Mouse (Mus musculus) granulocyte monocyte progenitor cell, adult 5-6 weeks (primary cell): Measurements from ENCODE around the gene Ddah2. TPM values are rescaled to one million over a fixed set of nuclear protein-coding genes. Genes with fewer than 3 reads are reported as not detected.

Experiments
- ATAC-seq: replicated peaks from 2 replicates; pipeline ENCODE4 v1.8.0; 2016; ENCODE audit warnings: mild to moderate bottlenecking, moderate TSS enrichment, inconsistent platforms; ENCODE audit not compliant: poor library complexity, severe bottlenecking
- total RNA-seq, 2 experiments: library from RNA; stranded (forward) in 1 of 2; stranded (reverse) in 1 of 2; fragments of 200-712, 200-1000 nt in 1 of 2; fragments of >200 nt in 1 of 2; fragmentation: Nextera tagmentation in 1 of 2; gene quantifications; 2 replicates each; pipeline ENCODE4 v1.2.3; 2014 to 2017

The Ddah2 gene
- total RNA-seq, 2 experiments from 2014 or later, result 0.57 to 3.4 TPM

DNA sequence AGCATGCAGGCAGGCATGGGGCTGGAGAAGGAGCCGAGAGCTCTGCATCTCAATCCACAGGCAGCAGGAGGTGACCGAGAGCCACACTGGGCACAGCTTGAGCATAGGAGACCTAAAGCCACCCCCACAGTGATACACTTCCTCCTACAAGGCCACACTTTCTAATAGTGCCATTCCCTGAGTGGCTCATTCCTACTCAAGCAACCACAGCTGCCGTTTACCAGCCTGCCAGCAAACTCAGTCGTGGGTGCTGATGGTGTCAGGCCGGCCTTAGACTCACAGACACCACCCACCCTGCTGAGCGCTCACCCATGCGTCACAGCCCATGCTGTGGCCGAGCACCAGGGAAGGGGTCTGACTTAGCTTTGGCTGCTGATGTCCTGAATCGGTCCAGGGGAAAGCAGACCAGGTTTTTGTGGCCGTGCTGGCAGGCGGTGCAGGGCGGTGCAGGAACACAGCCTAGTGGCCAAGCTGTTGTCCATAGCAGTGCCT lies 38.4 kb downstream of the Ddah2 start:
- ATAC-seq, result no peak

DNA sequence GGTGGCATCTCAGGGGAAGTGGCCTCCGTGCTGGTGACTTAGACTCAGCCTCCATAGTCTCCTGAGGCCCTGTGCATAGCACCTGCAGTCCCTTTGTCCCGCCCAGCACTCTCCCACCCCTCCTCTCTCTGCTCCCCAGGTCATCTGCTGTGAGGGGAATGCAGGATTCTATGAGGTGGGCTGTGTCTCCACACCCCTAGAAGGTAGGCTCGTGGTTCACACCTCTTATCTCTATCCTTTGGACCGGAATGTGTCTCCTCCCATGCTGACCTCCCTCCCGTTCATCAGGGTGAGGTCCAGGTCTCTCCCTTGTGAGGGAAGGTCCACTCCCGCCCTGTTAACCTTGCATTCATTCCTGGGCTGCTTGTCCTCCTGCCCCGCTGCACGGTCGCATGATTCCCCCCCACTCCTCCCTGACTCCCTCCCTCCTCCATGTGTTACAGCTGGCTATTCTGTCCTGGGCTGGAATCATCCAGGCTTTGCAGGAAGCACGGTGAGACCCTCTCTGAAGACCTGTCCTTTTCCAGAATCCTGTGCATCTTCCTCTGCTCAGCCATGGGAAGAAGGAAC lies 41.4 kb downstream of the Ddah2 start:
- no peak for ATAC-seq

DNA sequence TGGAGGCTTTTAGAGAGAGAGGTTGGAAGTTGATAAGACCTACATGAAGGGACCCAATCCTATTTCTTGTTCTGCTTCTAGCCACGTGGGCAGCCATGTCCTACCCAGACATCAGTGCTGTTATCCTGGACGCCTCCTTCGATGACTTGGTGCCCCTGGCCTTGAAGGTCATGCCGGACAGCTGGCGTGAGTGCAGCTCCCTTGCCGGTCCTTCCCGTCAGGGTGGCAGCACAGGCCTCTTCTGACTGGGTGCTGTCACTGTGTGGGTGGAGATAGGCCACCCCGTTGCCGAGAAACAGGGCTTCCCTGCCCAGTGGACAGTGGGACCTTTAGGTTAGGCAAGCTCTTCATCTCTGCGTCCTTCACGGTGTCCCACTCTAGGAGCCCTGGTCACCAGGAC lies 42.3 kb downstream of the Ddah2 start:
- ATAC-seq, result no peak

DNA sequence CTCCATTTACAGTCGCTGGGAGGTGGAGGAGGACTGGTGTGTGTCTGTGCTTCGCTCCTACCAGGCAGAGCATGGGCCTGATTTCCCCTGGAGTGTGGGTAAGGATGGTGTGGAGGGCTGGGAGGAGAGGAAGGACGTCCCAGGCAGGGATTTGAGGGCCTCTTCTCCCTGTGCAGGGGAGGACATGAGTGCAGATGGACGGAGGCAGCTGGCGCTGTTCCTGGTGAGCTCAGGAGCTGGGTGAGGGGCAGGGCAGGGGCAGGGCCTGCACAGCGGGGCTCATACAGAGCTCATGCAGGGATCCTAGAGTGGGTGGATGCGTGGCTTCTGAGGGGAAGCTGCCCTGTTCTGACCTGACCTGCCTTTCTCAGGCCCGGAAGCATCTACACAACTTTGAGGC lies 43.5 kb downstream of the Ddah2 start:
- ATAC-seq, result no peak

DNA sequence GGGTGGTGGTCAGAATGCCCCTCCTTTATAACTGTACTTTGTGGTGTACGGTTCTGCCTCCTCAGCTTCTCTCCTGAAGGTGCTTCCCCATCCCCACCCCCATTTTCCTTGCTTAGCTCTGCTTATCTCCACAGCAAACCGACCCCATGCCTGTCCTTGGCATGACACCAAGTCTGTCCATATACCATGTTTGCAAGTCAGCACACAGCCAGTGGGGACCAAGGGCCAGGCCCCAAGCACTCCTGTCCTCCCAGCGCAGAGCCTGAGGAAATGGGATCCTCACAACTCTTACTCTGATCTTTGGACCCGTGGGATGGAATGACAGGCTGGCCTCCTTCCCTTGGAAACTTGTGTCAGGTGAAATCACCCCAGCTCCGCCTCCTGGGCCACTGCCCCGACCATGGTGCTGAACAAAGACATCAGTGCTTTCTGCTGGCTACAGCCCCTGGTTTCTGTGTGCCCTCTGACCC lies 44.4 kb downstream of the Ddah2 start:
- ATAC-seq, result no peak

DNA sequence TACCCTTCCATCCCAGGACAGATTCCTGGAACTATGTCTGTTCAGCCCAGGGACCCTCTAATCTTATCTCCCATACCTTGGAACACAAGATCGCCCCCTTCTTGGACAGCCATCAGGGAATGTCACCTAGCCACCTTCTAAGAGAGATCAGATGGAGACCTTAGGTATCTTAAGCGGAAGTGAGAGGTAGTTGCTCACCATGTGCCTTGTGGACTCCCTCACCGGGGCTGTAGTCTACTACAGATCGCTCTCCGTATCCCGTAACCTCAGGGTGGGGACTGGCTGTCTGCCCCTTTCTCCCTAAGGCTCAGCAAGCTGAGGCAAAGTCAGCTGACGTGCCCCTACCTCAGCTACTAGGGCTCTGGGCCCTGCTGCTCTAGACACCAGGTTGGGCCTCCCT lies 45.2 kb downstream of the Ddah2 start:
- no peak for ATAC-seq

DNA sequence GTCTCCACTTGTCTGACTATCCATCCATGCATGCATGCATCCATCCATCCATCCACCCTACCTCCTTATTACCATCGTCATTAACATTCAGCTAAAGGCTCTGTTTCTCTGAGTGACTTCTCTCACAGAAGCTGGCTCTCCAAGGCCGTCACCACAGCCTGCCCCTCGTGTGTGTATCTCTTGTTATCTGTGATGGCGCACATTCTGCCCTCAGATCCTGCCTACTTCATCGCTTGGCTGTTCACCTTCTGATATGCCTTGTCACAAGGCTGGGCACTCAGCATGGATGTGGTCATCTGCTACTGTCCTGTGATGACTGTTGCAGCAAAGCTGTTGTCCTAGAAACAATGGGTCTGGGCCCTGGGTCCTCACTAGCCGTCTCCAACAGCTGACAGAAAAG lies 45.9 kb downstream of the Ddah2 start:
- ATAC-seq, result no peak

DNA sequence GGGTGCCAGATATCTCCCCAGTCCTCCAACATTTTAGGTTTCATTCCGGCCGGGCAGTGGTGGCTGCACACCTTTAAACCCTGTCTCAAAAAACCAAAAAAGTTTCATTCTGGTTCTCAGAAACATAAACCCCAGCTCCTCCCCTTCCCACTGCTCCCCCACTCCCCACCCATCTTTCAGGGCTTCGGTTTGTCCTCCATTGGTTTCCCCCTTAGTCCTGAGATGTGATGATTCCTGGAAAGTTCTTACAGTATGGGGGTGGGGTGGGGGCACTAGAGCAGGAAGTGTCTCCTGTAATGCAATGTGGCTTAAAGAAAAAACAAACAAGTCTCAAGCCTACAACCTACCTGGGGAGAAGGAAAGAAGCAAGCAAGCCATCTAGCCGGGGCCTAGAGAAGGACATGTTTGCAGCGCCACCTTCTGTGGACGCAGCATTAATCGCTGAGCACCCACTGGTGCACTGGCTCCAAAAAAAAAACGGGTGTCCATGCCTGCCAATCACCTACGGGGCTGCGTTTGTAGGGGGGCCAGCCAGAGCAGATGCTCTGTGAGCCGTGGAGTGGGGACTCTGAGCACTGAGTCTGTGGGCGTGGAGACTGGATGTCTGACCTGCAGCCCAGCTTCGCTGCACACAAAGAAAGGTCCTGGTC lies 47.0 kb downstream of the Ddah2 start:
- no peak for ATAC-seq

DNA sequence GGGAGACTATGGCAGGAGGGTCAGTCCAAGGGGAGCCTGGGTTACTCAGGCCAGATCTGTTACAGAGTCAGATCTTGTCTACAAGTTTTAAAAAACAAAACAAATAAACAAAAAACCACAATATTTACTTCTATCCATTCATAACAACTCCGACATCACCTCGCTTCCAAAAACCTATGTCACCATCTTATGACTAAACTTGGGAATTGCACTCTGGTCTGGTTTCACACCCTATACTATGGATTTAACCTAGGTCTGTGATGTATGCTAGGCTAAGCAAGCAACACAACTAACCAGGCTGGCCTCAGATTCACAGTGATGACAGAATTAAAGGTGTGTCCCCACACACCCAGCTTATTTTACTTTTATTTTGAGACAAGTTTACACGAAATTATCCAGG lies 47.7 kb downstream of the Ddah2 start:
- no peak for ATAC-seq

DNA sequence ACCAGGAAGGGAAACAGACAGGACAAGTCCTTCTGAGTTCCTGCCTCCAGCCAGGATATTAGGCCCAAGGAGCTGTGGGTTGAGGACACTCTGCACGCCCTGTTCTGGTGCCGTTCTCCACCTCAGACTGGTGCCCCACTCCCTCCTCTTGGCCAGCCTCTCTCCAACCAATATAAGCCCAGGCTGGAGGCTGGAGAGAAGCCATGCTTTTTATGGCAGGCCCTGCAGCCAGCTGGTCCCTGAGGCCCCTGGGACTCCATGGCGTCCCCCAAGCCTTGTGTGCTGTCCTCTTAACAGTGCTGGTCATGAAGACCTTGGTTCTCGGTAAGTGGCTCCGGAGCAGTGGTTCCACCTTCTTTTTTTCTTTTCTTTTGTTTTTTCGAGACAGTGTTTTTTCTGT lies 49.3 kb downstream of the Ddah2 start, which contains the start of gene Ly6g5c:
Gene Ly6g5c (plus strand): TSS at position 183 of the 400 bp plus-strand sequence.
- ATAC-seq, result no peak

Other genes starting within 250 kb of the Ddah2 start
Only the 30 nearest of the 45 such genes appear.
- 0.41 TPM in 1 of 2 replicates, not detected in the other for gene Slc44a4, start 144.6 kb upstream of the Ddah2 start, total RNA-seq (2014; fragmentation: Nextera tagmentation)
- gene Slc44a4, start 144.6 kb upstream of the Ddah2 start, total RNA-seq (2017), result 0.78 and 1.8 TPM in 2 replicates
- gene Neu1, start 127.8 kb upstream of the Ddah2 start, total RNA-seq (2014; fragmentation: Nextera tagmentation), result 30.3 and 35.3 TPM in 2 replicates
- 27.0 and 32.4 TPM in 2 replicates for gene Neu1, start 127.8 kb upstream of the Ddah2 start, total RNA-seq (2017)
- gene Hspa1b, start 99.8 kb upstream of the Ddah2 start, total RNA-seq (2014; fragmentation: Nextera tagmentation), result 11.4 and 13.9 TPM in 2 replicates
- 67.7 and 68.3 TPM in 2 replicates for gene Hspa1b, start 99.8 kb upstream of the Ddah2 start, total RNA-seq (2017)
- gene Gm20481, start 89.1 kb upstream of the Ddah2 start, total RNA-seq (2014; fragmentation: Nextera tagmentation), result not detected in 2 replicates
- gene Gm20481, start 89.1 kb upstream of the Ddah2 start, total RNA-seq (2017), result 0.34 and 1.4 TPM in 2 replicates
- gene Hspa1a, start 86.9 kb upstream of the Ddah2 start, total RNA-seq (2014; fragmentation: Nextera tagmentation), result 5.5 and 6.2 TPM in 2 replicates
- 45.2 and 49.0 TPM in 2 replicates for gene Hspa1a, start 86.9 kb upstream of the Ddah2 start, total RNA-seq (2017)
- gene Hspa1l, start 86.3 kb upstream of the Ddah2 start, total RNA-seq (2014; fragmentation: Nextera tagmentation), result not detected in 2 replicates
- gene Hspa1l, start 86.3 kb upstream of the Ddah2 start, total RNA-seq (2017), result 0.09 TPM in 1 of 2 replicates, not detected in the other
- gene Lsm2, start 77.2 kb upstream of the Ddah2 start, total RNA-seq (2014; fragmentation: Nextera tagmentation), result 129 and 305 TPM in 2 replicates
- 42.0 and 71.6 TPM in 2 replicates for gene Lsm2, start 77.2 kb upstream of the Ddah2 start, total RNA-seq (2017)
- gene Vars, start 58.0 kb upstream of the Ddah2 start, total RNA-seq (2014; fragmentation: Nextera tagmentation), result 75.6 and 150 TPM in 2 replicates
- 174 and 181 TPM in 2 replicates for gene Vars, start 58.0 kb upstream of the Ddah2 start, total RNA-seq (2017)
- gene Vwa7, start 42.5 kb upstream of the Ddah2 start, total RNA-seq (2014; fragmentation: Nextera tagmentation), result 0.11 and 0.19 TPM in 2 replicates
- gene Vwa7, start 42.5 kb upstream of the Ddah2 start, total RNA-seq (2017), result not detected in 2 replicates
- 2.5 TPM in 1 of 2 replicates, not detected in the other for gene Sapcd1, start 31.0 kb upstream of the Ddah2 start, total RNA-seq (2014; fragmentation: Nextera tagmentation)
- 0.90 TPM in 1 of 2 replicates, not detected in the other for gene Sapcd1, start 31.0 kb upstream of the Ddah2 start, total RNA-seq (2017)
- 0.19 and 6.8 TPM in 2 replicates for gene Msh5, start 12.3 kb upstream of the Ddah2 start, total RNA-seq (2014; fragmentation: Nextera tagmentation)
- gene Msh5, start 12.3 kb upstream of the Ddah2 start, total RNA-seq (2017), result 0.62 and 3.6 TPM in 2 replicates
- gene Clic1, start 9.1 kb upstream of the Ddah2 start, total RNA-seq (2014; fragmentation: Nextera tagmentation), result 231 and 245 TPM in 2 replicates
- gene Clic1, start 9.1 kb upstream of the Ddah2 start, total RNA-seq (2017), result 268 and 347 TPM in 2 replicates
- gene Ly6g6c, start 6.4 kb downstream of the Ddah2 start, total RNA-seq (2014; fragmentation: Nextera tagmentation), result not detected in 2 replicates
- gene Ly6g6c, start 6.4 kb downstream of the Ddah2 start, total RNA-seq (2017), result not detected in 2 replicates
- not detected in 2 replicates for gene Mpig6b, start 7.1 kb downstream of the Ddah2 start, total RNA-seq (2014; fragmentation: Nextera tagmentation)
- gene Mpig6b, start 7.1 kb downstream of the Ddah2 start, total RNA-seq (2017), result not detected in 2 replicates
- not detected in 2 replicates for gene Ly6g6e, start 17.9 kb downstream of the Ddah2 start, total RNA-seq (2014; fragmentation: Nextera tagmentation)
- gene Ly6g6e, start 17.9 kb downstream of the Ddah2 start, total RNA-seq (2017), result not detected in 2 replicates
- gene Ly6g6d, start 19.0 kb downstream of the Ddah2 start, total RNA-seq (2014; fragmentation: Nextera tagmentation), result not detected in 2 replicates
- not detected in 2 replicates for gene Ly6g6d, start 19.0 kb downstream of the Ddah2 start, total RNA-seq (2017)
- gene Ly6g6f, start 26.6 kb downstream of the Ddah2 start, total RNA-seq (2014; fragmentation: Nextera tagmentation), result not detected in 2 replicates
- not detected in 2 replicates for gene Ly6g6f, start 26.6 kb downstream of the Ddah2 start, total RNA-seq (2017)
- gene Abhd16a, start 30.2 kb downstream of the Ddah2 start, total RNA-seq (2014; fragmentation: Nextera tagmentation), result 26.7 and 33.3 TPM in 2 replicates
- gene Abhd16a, start 30.2 kb downstream of the Ddah2 start, total RNA-seq (2017), result 27.7 and 35.0 TPM in 2 replicates
- not detected in 2 replicates for gene Ly6g5c, start 49.2 kb downstream of the Ddah2 start, total RNA-seq (2014; fragmentation: Nextera tagmentation)
- not detected in 2 replicates for gene Ly6g5c, start 49.2 kb downstream of the Ddah2 start, total RNA-seq (2017)
- gene Ly6g5b, start 56.4 kb downstream of the Ddah2 start, total RNA-seq (2014; fragmentation: Nextera tagmentation), result 1.6 TPM in 1 of 2 replicates, not detected in the other
- 0.56 TPM in 1 of 2 replicates, not detected in the other for gene Ly6g5b, start 56.4 kb downstream of the Ddah2 start, total RNA-seq (2017)
- gene Gpank1, start 62.4 kb downstream of the Ddah2 start, total RNA-seq (2014; fragmentation: Nextera tagmentation), result 21.2 and 25.4 TPM in 2 replicates
- 24.0 and 26.9 TPM in 2 replicates for gene Gpank1, start 62.4 kb downstream of the Ddah2 start, total RNA-seq (2017)
- gene Csnk2b, start 63.0 kb downstream of the Ddah2 start, total RNA-seq (2014; fragmentation: Nextera tagmentation), result 289 and 384 TPM in 2 replicates
- 277 and 317 TPM in 2 replicates for gene Csnk2b, start 63.0 kb downstream of the Ddah2 start, total RNA-seq (2017)
- gene D17H6S53E, start 67.3 kb downstream of the Ddah2 start, total RNA-seq (2014; fragmentation: Nextera tagmentation), result 16.3 and 18.4 TPM in 2 replicates
- 7.9 and 10.7 TPM in 2 replicates for gene D17H6S53E, start 67.3 kb downstream of the Ddah2 start, total RNA-seq (2017)
- gene Apom, start 73.0 kb downstream of the Ddah2 start, total RNA-seq (2014; fragmentation: Nextera tagmentation), result not detected in 2 replicates
- gene Apom, start 73.0 kb downstream of the Ddah2 start, total RNA-seq (2017), result 1.2 TPM in 1 of 2 replicates, not detected in the other
- gene Bag6, start 76.1 kb downstream of the Ddah2 start, total RNA-seq (2014; fragmentation: Nextera tagmentation), result 93.9 and 111 TPM in 2 replicates
- 68.8 and 74.0 TPM in 2 replicates for gene Bag6, start 76.1 kb downstream of the Ddah2 start, total RNA-seq (2017)
- gene Prrc2a, start 105.9 kb downstream of the Ddah2 start, total RNA-seq (2014; fragmentation: Nextera tagmentation), result 254 and 306 TPM in 2 replicates
- 43.2 and 67.9 TPM in 2 replicates for gene Prrc2a, start 105.9 kb downstream of the Ddah2 start, total RNA-seq (2017)
- 15.1 and 20.8 TPM in 2 replicates for gene Aif1, start 117.0 kb downstream of the Ddah2 start, total RNA-seq (2014; fragmentation: Nextera tagmentation)
- 7.8 and 14.3 TPM in 2 replicates for gene Aif1, start 117.0 kb downstream of the Ddah2 start, total RNA-seq (2017)
- gene Lst1, start 129.4 kb downstream of the Ddah2 start, total RNA-seq (2014; fragmentation: Nextera tagmentation), result 78.7 and 89.0 TPM in 2 replicates
- gene Lst1, start 129.4 kb downstream of the Ddah2 start, total RNA-seq (2017), result 55.5 and 115 TPM in 2 replicates
- 1.6 TPM in 1 of 2 replicates, not detected in the other for gene Ltb, start 135.4 kb downstream of the Ddah2 start, total RNA-seq (2014; fragmentation: Nextera tagmentation)
- gene Ltb, start 135.4 kb downstream of the Ddah2 start, total RNA-seq (2017), result 0.41 and 0.99 TPM in 2 replicates
- gene Tnf, start 143.0 kb downstream of the Ddah2 start, total RNA-seq (2014; fragmentation: Nextera tagmentation), result 5.9 and 12.2 TPM in 2 replicates
- gene Tnf, start 143.0 kb downstream of the Ddah2 start, total RNA-seq (2017), result 13.1 and 15.2 TPM in 2 replicates